Mouse (Mus musculus) gastrocnemius, adult 2 months (tissue): ENCODE measurements around the gene Arl9. TPM values are rescaled to one million over a fixed set of nuclear protein-coding genes. Genes with fewer than 3 reads are reported as not detected.
A peak's percentile ranks its signal among the peaks of the same experiment; 100 is the strongest.
"Not testable (repeated sequence)": the region's sequence is repeated elsewhere in the genome, so short reads cannot be mapped to it uniquely, and the experiment has no call there.

ENCODE experiments used
- DNase-seq: peaks from one replicate; pipeline ENCODE4 v3.0.0; 2022
- H3K27ac ChIP-seq: fragments of 200-600 bp; 2 replicates; pipeline ENCODE4 v1.8.1; 2022; ENCODE audit warnings: mild to moderate bottlenecking
- H3K4me3 ChIP-seq: fragments of 200-600 bp; 2 replicates; pipeline ENCODE4 v1.8.1; 2022; ENCODE audit warnings: mild to moderate bottlenecking, moderate library complexity
- CTCF ChIP-seq: fragments of 200-600 bp; IDR thresholded peaks from 2 replicates; pipeline ENCODE4 v1.8.1; 2022; ENCODE audit warnings: antibody characterized with exemption, mild to moderate bottlenecking, moderate library complexity
- intact Hi-C: fragments of 180-260 bp; cut with DNase I; formaldehyde crosslinking; loops from one replicate; pipeline ENCODE4 v1.15.1; 2025
- long read RNA-seq, 2 experiments: library from polyadenylated mRNA; stranded (forward); transcript quantifications; one replicate each; pipeline ENCODE4 v2.0.0; 2021
- total RNA-seq, 2 experiments: library from RNA; stranded (reverse); gene quantifications; 2 replicates each; pipeline ENCODE4 v1.2.3; 2021

Gene Arl9
- not detected for total RNA-seq
- long read RNA-seq, experiment 1 = 0 reads
- long read RNA-seq, experiment 2 = 0 reads

- no peak for TF ChIP-seq CTCF
- Histone ChIP-seq H3K27ac (no peak within 1 kb of the TSS), H3K4me3 (no peak within 1 kb of the TSS)
- DNase-seq = no peak
- intact Hi-C loops = no loop called here
These were observed at the start of gene Arl9 for GRCm38 (mm10) chr5:77004051-77004821. TSS of gene Arl9 (plus strand) at chr5:77004055.

GRCm38 (mm10) chr5:76954271-76954900 is 49.5 kb upstream of the Arl9 start:
- intact Hi-C loops = no loop called here
- Histone ChIP-seq H3K4me3 (peak overlapping the region; percentile 91), H3K27ac (peak overlapping the region; percentile 99)
- DNase-seq = no peak
- TF ChIP-seq CTCF = no peak

GRCm38 (mm10) chr5:76955474-76955873 is 48.4 kb upstream of the Arl9 start:
- DNase-seq = no peak
- intact Hi-C loops = loop anchor here (5.0 kb wide), 1 partner anchor 33 kb away; no protein-coding TSS in a partner anchor
- no peak overlapping the region for H3K4me3 ChIP-seq
- H3K27ac ChIP-seq = peak overlapping the region; percentile 99
- TF ChIP-seq CTCF = no peak

GRCm38 (mm10) chr5:76957954-76958353 is 45.9 kb upstream of the Arl9 start:
- peak; percentile 35 for TF ChIP-seq CTCF
- H3K27ac ChIP-seq = peak overlapping the region; percentile 28
- no peak overlapping the region for H3K4me3 ChIP-seq
- intact Hi-C loops = loop anchor here (5.0 kb wide), 1 partner anchor 36 kb away; no protein-coding TSS in a partner anchor
- DNase-seq = no peak

GRCm38 (mm10) chr5:76959587-76959986 is 44.3 kb upstream of the Arl9 start:
- intact Hi-C loops = loop anchor here (5.0 kb wide), 1 partner anchor 37 kb away; no protein-coding TSS in a partner anchor
- no peak for DNase-seq
- Histone ChIP-seq H3K4me3 (no peak overlapping the region), H3K27ac (no peak overlapping the region)
- no peak for TF ChIP-seq CTCF

- Histone ChIP-seq H3K4me3 (no peak overlapping the region), H3K27ac (no peak overlapping the region)
- DNase-seq = no peak
- no peak for TF ChIP-seq CTCF
- intact Hi-C loops = no loop called here
These were observed 41.3 kb upstream of the Arl9 start for GRCm38 (mm10) chr5:76962545-76962944.

GRCm38 (mm10) chr5:76964651-76965050 is 39.2 kb upstream of the Arl9 start:
- no peak overlapping the region for H3K27ac ChIP-seq
- peak; percentile 39 for DNase-seq
- peak; percentile 53 for TF ChIP-seq CTCF
- no peak overlapping the region for H3K4me3 ChIP-seq
- intact Hi-C loops = no loop called here

- no peak for TF ChIP-seq CTCF
- no peak overlapping the region for H3K4me3 ChIP-seq
- DNase-seq = no peak
- intact Hi-C loops = no loop called here
- H3K27ac ChIP-seq = no peak overlapping the region
These were observed 34.6 kb upstream of the Arl9 start for GRCm38 (mm10) chr5:76969250-76969649.

GRCm38 (mm10) chr5:76971115-76971514 is 32.7 kb upstream of the Arl9 start:
- H3K27ac ChIP-seq, H3K4me3 ChIP-seq, intact Hi-C loops, DNase-seq: not testable (repeated sequence)

GRCm38 (mm10) chr5:76973488-76973887 is 30.4 kb upstream of the Arl9 start:
- no peak for DNase-seq
- TF ChIP-seq CTCF = no peak
- Histone ChIP-seq H3K27ac (peak overlapping the region; percentile 98; the same call in 1 of the 2 replicates), H3K4me3 (peak overlapping the region; percentile 94)
- intact Hi-C loops = no loop called here

GRCm38 (mm10) chr5:76974207-76974553 is 29.7 kb upstream of the Arl9 start:
- Histone ChIP-seq H3K4me3 (peak overlapping the region; percentile 94), H3K27ac (peak overlapping the region; percentile 98)
- intact Hi-C loops = loop anchor here (2.0 kb wide), 1 partner anchor 69 kb away; the partner anchor contains the start of gene Aasdh

GRCm38 (mm10) chr5:76974554-76975285 is 29.1 kb upstream of the Arl9 start, which contains the start of gene Srp72:
TSS of gene Srp72 (plus strand) at chr5:76974683.
- TF ChIP-seq CTCF = no peak

More at GRCm38 (mm10) chr5:76974207-76974553, 29.7 kb upstream of the Arl9 start:
- no peak for TF ChIP-seq CTCF
- peak; percentile 24 for DNase-seq

More at GRCm38 (mm10) chr5:76974554-76975285, 29.1 kb upstream of the Arl9 start, which contains the start of gene Srp72:
- peak within 1 kb of the TSS; percentile 98 for H3K27ac ChIP-seq
- intact Hi-C loops = loop anchor here (2.0 kb wide), 1 partner anchor 70 kb away; the partner anchor contains the start of gene Aasdh
- DNase-seq = peak; percentile 92
- H3K4me3 ChIP-seq = peak within 1 kb of the TSS; percentile 94
